Mouse (Mus musculus) midbrain, embryonic 13.5 days (tissue): ENCODE measurements around the gene Ear1. TPM values are rescaled to one million over a fixed set of nuclear protein-coding genes. Genes with fewer than 3 reads are reported as not detected.
"Not testable (repeated sequence)": the region's sequence is repeated elsewhere in the genome, so short reads cannot be mapped to it uniquely, and the experiment has no call there.

ENCODE experiments used
- ATAC-seq: fragments of 200-750 bp; cut with Nextera tagmentation; 2 replicates; pipeline ENCODE4 v1.8.0; 2017; ENCODE audit warnings: mild to moderate bottlenecking, moderate TSS enrichment, moderate library complexity
- H3K27ac ChIP-seq: fragments of 300-500 bp; sonication (generic); 2 replicates; pipeline ENCODE4 v1.5.1; 2015; ENCODE audit warnings: inconsistent platforms, mild to moderate bottlenecking, moderate library complexity
- H3K27me3 ChIP-seq: fragments of 300-500 bp; sonication (generic); 2 replicates; pipeline ENCODE4 v1.6.1; 2015; ENCODE audit warnings: mild to moderate bottlenecking, inconsistent platforms
- H3K36me3 ChIP-seq: fragments of 300-500 bp; sonication (generic); 2 replicates; pipeline ENCODE4 v1.6.1; 2015; ENCODE audit warnings: mild to moderate bottlenecking, inconsistent platforms
- H3K4me1 ChIP-seq: fragments of 300-500 bp; sonication (generic); replicated peaks from 2 replicates; pipeline ENCODE4 v1.6.1; 2015; ENCODE audit warnings: inconsistent platforms
- H3K4me2 ChIP-seq: fragments of 300-500 bp; sonication (generic); replicated peaks from 2 replicates; pipeline ENCODE4 v1.6.1; 2015; ENCODE audit warnings: moderate library complexity, mild to moderate bottlenecking, inconsistent platforms
- H3K4me3 ChIP-seq: fragments of 300-500 bp; sonication (generic); replicated peaks from 2 replicates; pipeline ENCODE4 v1.5.1; 2015; ENCODE audit warnings: mild to moderate bottlenecking, inconsistent platforms
- H3K9ac ChIP-seq: fragments of 300-500 bp; sonication (generic); replicated peaks from 2 replicates; pipeline ENCODE4 v1.6.1; 2015; ENCODE audit warnings: mild to moderate bottlenecking, inconsistent platforms
- H3K9me3 ChIP-seq: fragments of 300-500 bp; sonication (generic); 2 replicates; pipeline ENCODE4 v1.6.1; 2016; ENCODE audit warnings: mild to moderate bottlenecking, inconsistent platforms
- WGBS: fragments of 180-500 bp; shearing (Covaris S2); methylation state at CpG from one replicate; pipeline ENCODE4 v1.1.7; 2015; 5-methylcytosine and 5-hydroxymethylcytosine counted together
- polyA plus RNA-seq: library from polyadenylated mRNA; unstranded; fragments of >200 nt; fragmentation: Nextera tagmentation; extraction: Ambion mirVana; gene quantifications from 2 replicates; pipeline ENCODE4 v1.2.1, GENCODE M21; 2015

Gene Ear1
- polyA plus RNA-seq = not detected in 2 replicates

DNA sequence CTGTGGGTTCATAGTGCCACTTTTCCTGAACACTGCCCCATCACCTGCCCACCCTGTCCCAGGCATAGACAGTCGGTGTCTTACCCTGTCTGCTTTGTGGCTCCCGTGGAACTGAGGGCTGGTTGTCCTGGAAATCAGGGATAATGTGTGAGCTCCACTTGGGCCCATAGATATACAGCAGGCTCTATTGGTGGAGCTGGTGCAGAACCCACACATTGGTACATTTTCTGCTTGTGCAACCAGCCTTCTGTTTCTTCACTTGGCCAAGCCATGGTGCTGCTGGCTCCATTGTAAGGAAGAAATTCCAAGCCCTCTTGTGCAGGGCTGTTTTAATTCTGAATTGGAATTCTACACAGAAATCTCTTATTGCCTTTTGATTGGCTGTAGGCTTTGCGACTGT, at the start of gene Ear1:
TSS of gene Ear1 (minus strand) at position 101 of the 400 bp plus-strand sequence.
- not testable (repeated sequence) for H3K27ac ChIP-seq, H3K4me3 ChIP-seq, ATAC-seq, H3K36me3 ChIP-seq, H3K9me3 ChIP-seq, H3K4me2 ChIP-seq, H3K27me3 ChIP-seq, H3K4me1 ChIP-seq, H3K9ac ChIP-seq
- 95% methylated on average over 3 of the region's 3 CpGs for WGBS

DNA sequence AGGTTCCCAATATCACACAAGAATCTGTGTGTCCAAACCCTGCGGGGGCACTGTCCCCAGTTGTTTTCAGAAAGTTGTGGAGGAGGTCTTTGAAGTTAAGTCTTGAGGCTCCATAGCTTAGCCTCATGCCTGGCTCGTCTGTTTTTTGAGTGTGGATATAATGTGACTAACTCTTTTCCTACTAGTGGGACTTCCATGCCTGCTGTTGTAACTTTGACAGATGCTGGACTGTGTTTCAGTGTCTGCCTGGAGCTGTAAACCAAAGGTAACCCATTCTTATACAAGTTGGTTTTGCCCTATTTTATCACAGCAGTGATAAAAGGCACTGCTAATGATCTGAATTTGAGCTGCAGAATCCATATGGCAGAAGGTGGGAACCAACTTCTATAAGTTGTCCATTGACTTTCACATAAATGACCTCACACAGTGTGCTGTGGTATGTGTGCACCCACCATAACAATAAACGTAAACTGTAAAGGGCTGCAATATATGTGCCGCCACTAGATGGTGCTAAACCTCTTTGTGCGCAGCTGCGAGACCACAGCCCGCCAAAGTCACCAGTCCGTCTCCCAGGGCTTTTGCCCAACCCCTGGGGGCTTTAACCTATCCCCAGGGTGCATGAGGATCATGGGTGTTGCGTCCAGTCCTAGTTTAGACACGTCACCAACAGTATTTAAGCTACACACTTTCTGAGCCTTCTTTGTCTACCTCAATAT, 49.5 kb upstream of the Ear1 start, which contains the start of gene Gm8113:
TSS of gene Gm8113 (plus strand) at position 703 of the 716 bp plus-strand sequence.
- not testable (repeated sequence) for H3K4me1 ChIP-seq, H3K9me3 ChIP-seq, H3K27me3 ChIP-seq, H3K36me3 ChIP-seq
- H3K27ac ChIP-seq = peak within 1 kb of the TSS; percentile 78
- peak within 1 kb of the TSS; percentile 59 for H3K9ac ChIP-seq
- peak; percentile 96 for ATAC-seq
- WGBS = 7% methylated on average over 10 of the region's 10 CpGs
- peak within 1 kb of the TSS; percentile 49 for H3K4me3 ChIP-seq
- H3K4me2 ChIP-seq = peak within 1 kb of the TSS; percentile 53

DNA sequence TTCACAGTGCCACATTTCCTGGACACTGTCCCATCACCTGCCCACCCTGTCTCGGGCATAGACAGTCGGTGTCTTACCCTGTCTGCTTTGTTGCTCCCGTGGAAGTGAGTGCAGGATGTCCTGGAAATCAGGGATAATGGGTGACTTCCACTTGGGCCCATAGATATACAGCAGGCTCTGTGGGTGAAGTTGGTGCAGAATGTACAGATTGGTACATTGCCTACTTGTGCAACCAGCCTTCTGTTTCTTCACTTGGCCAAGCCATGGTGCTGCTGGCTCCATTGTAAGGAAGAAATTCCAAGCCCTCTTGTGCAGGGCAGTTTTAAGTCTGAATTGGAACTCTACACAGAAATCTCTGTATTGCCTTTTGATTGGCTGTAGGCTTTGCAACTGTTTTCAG, 48.1 kb upstream of the Ear1 start, which contains the start of gene Ear10:
TSS of gene Ear10 (minus strand) at position 101 of the 400 bp plus-strand sequence.
- H3K36me3 ChIP-seq, H3K27me3 ChIP-seq, H3K4me3 ChIP-seq, H3K27ac ChIP-seq, H3K4me1 ChIP-seq, H3K9ac ChIP-seq, ATAC-seq, H3K9me3 ChIP-seq, H3K4me2 ChIP-seq: not testable (repeated sequence)
- 86% methylated on average over 3 of the region's 3 CpGs for WGBS

DNA sequence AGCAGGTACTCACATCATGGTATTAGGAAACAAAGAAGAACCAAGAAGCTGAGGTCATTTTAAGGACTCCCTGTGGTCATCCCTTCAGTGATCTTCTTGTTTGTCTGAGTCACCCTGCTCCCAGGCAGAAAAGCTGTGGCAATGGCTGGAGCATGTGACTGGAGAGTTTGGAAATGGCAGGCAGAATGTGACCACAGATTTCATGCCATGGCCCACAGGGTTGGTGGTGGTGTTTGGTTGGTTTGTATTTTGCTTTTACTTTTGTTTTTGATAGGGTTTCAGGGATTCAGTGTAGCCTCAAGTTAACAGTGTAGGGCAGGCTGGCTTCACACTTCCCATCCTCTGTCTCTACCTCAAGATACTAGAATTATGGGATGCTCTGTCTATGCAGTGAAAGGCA, 42.9 kb upstream of the Ear1 start:
- H3K27ac ChIP-seq, H3K4me3 ChIP-seq, H3K4me2 ChIP-seq, H3K36me3 ChIP-seq, H3K9ac ChIP-seq, H3K27me3 ChIP-seq, H3K4me1 ChIP-seq, H3K9me3 ChIP-seq, ATAC-seq: not testable (repeated sequence)

DNA sequence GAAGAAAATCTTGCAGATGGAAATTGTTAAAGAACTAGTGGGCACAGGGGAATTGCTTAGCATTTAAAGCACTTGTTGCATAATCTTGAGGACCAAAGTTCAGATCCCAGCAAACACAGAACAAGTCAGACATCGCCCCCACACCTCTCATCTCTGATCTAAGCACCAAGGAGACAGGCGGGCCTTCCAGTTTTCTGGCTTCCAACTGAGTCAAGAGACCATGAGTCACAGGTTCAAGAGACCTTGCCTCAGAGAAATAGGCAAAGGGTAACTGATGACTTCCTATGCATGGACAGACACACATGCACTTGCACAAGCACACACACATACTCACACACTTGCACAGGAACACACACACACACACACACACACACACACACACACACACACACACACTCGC, 23.3 kb upstream of the Ear1 start:
- H3K27ac ChIP-seq, H3K9me3 ChIP-seq, H3K4me3 ChIP-seq, H3K4me1 ChIP-seq, H3K27me3 ChIP-seq, ATAC-seq, H3K36me3 ChIP-seq, H3K4me2 ChIP-seq, H3K9ac ChIP-seq: not testable (repeated sequence)
- 93% methylated on average over 3 of the region's 3 CpGs for WGBS

DNA sequence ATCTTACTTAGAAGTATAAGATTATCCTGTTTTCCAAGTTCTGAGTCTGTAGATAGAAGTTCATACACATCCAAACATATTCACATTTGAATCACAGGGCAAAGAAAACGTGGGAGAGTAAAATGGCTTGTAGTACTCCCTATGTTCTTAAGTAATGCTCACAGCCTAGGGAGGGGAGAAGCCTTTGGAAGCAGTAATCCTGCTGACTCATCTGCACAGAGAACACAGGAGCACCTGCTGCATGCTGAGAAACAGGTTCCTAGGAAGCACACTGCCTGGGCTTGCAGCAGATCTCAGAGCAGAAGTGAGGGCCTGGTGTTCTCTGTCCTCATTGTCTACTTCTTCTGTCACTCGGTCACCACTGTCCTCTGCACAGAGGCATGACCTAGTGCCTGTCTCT, 20.0 kb upstream of the Ear1 start:
- not testable (repeated sequence) for H3K4me1 ChIP-seq, H3K9me3 ChIP-seq, H3K27ac ChIP-seq, H3K27me3 ChIP-seq, H3K36me3 ChIP-seq, H3K9ac ChIP-seq, ATAC-seq, H3K4me2 ChIP-seq, H3K4me3 ChIP-seq
- 21% methylated on average over 1 of the region's 2 CpGs for WGBS

DNA sequence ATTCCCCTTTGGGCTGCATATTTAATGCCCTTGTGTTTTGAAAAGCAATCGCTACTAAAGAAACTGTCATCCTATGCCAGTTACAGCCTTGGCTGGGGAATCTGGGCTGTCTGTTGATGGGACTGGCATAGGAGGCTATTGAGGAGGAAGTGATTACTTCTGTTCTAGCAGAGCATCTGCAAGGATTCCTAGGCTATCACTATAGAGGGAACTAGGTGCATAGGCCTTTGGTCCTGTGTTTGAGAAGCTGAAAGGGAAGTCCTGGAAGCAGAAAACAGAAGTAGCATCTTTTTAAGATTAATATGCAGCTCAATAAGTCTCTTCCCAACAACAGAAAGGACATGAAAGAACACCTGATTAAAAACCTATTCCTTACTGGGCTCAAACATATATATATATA, 16.0 kb upstream of the Ear1 start:
- not testable (repeated sequence) for H3K27ac ChIP-seq, H3K27me3 ChIP-seq, H3K4me2 ChIP-seq, H3K9me3 ChIP-seq, H3K9ac ChIP-seq, H3K4me1 ChIP-seq, H3K4me3 ChIP-seq, ATAC-seq, H3K36me3 ChIP-seq
- WGBS = 93% methylated on average over 1 of the region's 1 CpGs

DNA sequence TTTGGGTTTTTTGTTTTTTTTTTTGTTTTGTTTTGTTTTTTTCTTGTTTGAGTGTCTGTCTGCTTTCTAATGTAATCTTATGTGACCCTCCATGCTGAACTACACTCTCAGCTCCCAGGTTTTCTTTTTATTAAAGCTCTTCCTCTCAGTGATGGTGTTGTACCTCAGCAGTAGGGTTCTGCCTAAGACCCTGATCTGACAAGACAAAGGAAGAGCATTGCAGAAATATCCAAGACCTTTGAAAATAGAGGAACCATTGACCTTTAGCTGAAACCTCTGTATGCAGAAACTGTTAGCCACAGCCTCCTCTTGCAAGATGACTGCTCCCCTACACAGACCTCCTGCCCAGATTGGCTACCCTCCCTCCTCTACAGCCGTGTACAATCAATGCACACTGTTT, 10.9 kb upstream of the Ear1 start:
- H3K4me2 ChIP-seq, H3K27me3 ChIP-seq, ATAC-seq, H3K36me3 ChIP-seq, H3K9me3 ChIP-seq, H3K9ac ChIP-seq, H3K27ac ChIP-seq, H3K4me3 ChIP-seq, H3K4me1 ChIP-seq: not testable (repeated sequence)
- WGBS = 57% methylated on average over 1 of the region's 1 CpGs

DNA sequence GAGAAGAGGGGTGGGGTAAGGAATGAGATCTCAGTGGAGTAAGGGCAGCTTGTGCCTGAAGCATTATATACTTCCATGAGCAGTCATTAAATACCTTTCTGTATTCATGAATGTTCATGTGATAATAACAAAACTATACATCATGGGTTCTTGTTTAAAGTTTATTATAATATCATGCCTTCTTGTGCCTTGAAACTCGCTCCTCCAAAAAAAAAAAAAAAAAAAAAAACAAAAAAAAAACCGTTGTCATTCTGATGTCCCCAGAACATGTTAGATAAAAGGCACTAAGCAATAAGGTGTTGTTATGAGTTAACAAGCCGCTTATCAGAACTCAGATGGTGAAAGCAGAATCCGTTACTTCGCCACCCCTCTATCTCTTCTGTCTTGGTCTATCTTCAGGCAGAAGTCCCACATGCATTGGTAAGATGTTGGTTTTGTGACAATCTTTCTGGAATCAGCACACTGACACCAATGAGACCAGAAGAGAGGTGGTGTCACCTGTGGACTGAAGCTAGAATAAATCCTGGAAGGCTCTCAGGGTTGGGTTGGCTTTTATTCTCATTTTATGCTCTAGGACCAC, 4.7 kb upstream of the Ear1 start:
- not testable (repeated sequence) for H3K4me3 ChIP-seq, H3K4me1 ChIP-seq, H3K27me3 ChIP-seq, H3K27ac ChIP-seq, ATAC-seq, H3K9ac ChIP-seq, H3K4me2 ChIP-seq, H3K9me3 ChIP-seq, H3K36me3 ChIP-seq
- WGBS = 89% methylated on average over 5 of the region's 5 CpGs

DNA sequence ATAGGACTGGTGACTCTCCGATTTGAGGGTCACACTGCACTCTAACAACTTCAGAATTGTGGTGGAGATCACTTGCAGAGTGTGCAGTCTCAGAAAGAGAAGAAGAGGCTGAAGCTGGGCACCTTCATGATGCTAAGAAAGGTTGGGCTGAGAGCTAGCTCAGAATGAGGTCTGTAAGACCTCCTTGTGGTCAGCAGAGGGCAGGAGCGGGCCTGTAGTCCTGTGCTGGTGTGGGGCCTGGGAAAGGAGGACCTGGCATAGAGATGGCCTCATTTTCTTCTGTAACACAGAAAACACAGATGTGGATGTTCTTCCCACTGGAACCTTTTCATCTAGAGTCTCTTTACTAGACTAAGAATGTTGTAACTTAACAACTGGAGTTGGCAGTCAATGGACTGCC, 2.5 kb upstream of the Ear1 start:
- H3K27me3 ChIP-seq, H3K4me3 ChIP-seq, H3K9me3 ChIP-seq, H3K36me3 ChIP-seq, H3K9ac ChIP-seq, H3K4me2 ChIP-seq, ATAC-seq, H3K27ac ChIP-seq, H3K4me1 ChIP-seq: not testable (repeated sequence)
- 62% methylated on average over 1 of the region's 2 CpGs for WGBS

DNA sequence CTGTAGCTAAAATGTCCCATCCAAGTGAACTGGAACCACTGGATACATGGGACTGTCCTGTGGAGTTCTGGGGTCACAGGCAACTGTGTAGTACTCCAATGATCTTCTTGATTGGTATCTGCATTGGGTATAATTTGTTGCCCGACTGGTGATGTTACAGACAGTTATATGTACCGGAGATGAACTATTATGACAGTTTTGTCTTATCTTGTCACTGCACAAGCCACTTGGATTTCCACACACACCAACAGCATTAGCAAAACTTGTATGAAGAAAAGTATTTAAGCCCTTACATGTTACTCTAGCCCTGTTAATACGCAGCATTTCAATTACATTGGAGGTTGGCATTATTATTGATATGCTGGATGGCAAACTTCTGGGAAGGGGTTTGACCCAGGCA, 455 bp downstream of the Ear1 start:
- H3K9ac ChIP-seq, ATAC-seq, H3K36me3 ChIP-seq, H3K4me2 ChIP-seq, H3K4me3 ChIP-seq, H3K4me1 ChIP-seq, H3K9me3 ChIP-seq, H3K27me3 ChIP-seq, H3K27ac ChIP-seq: not testable (repeated sequence)
- WGBS = 91% methylated on average over 3 of the region's 3 CpGs

DNA sequence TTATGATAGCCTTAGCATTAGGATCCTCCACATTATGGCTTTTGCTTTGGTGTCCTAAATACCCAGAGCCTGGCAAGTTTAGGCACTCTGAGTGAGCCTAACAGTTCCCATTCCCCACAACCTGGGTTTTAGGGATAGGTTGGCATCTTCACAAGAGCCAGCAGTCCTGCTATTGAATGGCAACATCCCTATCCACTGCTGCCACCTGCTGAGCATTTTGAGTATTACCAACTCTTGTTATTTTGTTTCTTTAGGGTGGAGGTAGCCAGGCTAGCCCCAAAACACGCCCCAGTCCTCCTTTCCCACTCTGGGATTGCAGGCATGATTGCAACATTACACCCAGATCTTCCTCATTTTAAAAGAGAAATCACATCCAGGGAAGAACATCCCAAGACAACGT, 14.8 kb downstream of the Ear1 start:
- H3K4me3 ChIP-seq, H3K4me2 ChIP-seq, H3K27ac ChIP-seq, H3K36me3 ChIP-seq, H3K9me3 ChIP-seq, ATAC-seq, H3K4me1 ChIP-seq, H3K27me3 ChIP-seq, H3K9ac ChIP-seq: not testable (repeated sequence)
- 28% methylated on average over 2 of the region's 2 CpGs for WGBS

DNA sequence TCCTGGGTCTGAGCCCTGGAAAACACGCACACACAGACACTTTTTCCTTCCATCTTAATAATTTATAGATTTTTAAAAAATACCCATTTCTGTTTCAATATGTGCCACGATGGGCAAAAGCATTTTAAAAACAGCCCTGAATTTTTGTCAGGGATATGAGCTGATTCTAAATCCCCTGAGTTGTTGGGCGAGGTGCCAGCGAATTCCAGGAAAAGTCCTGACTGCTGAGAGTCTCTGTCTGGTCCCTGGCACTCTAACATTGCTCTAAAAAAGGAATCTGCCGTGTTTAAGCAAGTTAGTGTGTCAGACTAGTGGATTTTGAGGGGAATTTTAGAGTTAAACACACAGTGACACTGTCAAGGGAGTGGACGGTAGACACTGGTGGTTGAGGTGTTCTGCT, 15.9 kb downstream of the Ear1 start:
- H3K9me3 ChIP-seq, ATAC-seq, H3K36me3 ChIP-seq: not testable (repeated sequence)

More for the DNA sequence above, 15.9 kb downstream of the Ear1 start:
- 68% methylated on average over 5 of the region's 6 CpGs for WGBS
- H3K9ac ChIP-seq, H3K27me3 ChIP-seq, H3K4me2 ChIP-seq, H3K4me1 ChIP-seq, H3K4me3 ChIP-seq, H3K27ac ChIP-seq: not testable (repeated sequence)
